In genomic region chr9:66601006-66601405, GRCm38 (mm10) we compare ENCODE assay signal across 22 mouse cellular contexts. TPM values are rescaled to one million over a fixed set of nuclear protein-coding genes. Genes with fewer than 3 reads are reported as not detected.
DNase-seq lines count a peak whose midpoint lies in the region; ATAC-seq and TF ChIP-seq lines count a peak whose summit lies in the region.
"Had no signal": no experiment of that assay in that cellular context is flagged by ENCODE, and none has a peak within 500 bp of the region (broad histone marks: within the 10 kb centered on the region; RNA-seq: fewer than 3 reads in every experiment).

No protein-coding gene starts in this region.

- TF ChIP-seq CTCF in CH12.LX (conservative IDR thresholded peaks at IDR 0.05 in 1 of 2, IDR thresholded peaks at IDR 0.05 in 1 of 2; ENCODE audit: low read depth in 2 of 2, low read length in 2 of 2), result no peak

- TF ChIP-seq RAD21 in CH12.LX (IDR thresholded peaks at IDR 0.05; ENCODE audit: low read depth, low read length), result no peak

- dilution Hi-C loops in CH12.LX (cut with MboI; ENCODE audit: extremely low pct_ligation_motif_present, extremely low pct_unique_long_range_greater_than_20kb, low sequenced_read_pairs), result no loop called here

- H3K79me2 ChIP-seq in CH12.LX (replicated peaks; ENCODE audit: control insufficient read depth, extremely low read depth, insufficient read depth, poor library complexity, severe bottlenecking), result no peaks in the 10 kb centered on the region

- H3K27me3 ChIP-seq in kidney, embryonic 15.5 days, result no peaks in the 10 kb centered on the region
- no peaks in the 10 kb centered on the region for H3K27me3 ChIP-seq in CH12.LX (replicated peaks)
- no peaks in the 10 kb centered on the region for H3K27me3 ChIP-seq in limb, embryonic 10.5 days (ENCODE audit: low read depth, poor library complexity, severe bottlenecking)
- H3K27me3 ChIP-seq: embryonic facial prominence, embryonic 15.5 days; heart, embryonic 15.5 days; midbrain, embryonic 15.5 days had no signal

- H3K4me2 ChIP-seq in kidney, embryonic 15.5 days, result no peak overlapping the region
- H3K4me2 ChIP-seq in CH12.LX (ENCODE audit: insufficient read depth, low read depth, poor library complexity, severe bottlenecking), result no peak overlapping the region
- H3K4me2 ChIP-seq: embryonic facial prominence, embryonic 15.5 days; forebrain, embryonic 12.5 days; heart, embryonic 15.5 days; limb, embryonic 12.5 days; midbrain, embryonic 15.5 days had no signal

- H3K27ac ChIP-seq in kidney, embryonic 15.5 days, result peak overlapping the region; percentile 24; the same call in 1 of the 2 replicates
- H3K27ac ChIP-seq in CH12.LX (ENCODE audit: insufficient read depth, low read depth), result no peak overlapping the region
- H3K27ac ChIP-seq in limb, embryonic 10.5 days, result no peak overlapping the region
- H3K27ac ChIP-seq: embryonic facial prominence, embryonic 15.5 days; forebrain, embryonic 12.5 days; heart, embryonic 15.5 days; hindbrain, embryonic 10.5 days; limb, embryonic 12.5 days; midbrain, embryonic 15.5 days had no signal

- H3K9me3 ChIP-seq in kidney, embryonic 15.5 days (replicated peaks), result no peaks in the 10 kb centered on the region
- no peaks in the 10 kb centered on the region for H3K9me3 ChIP-seq in CH12.LX (replicated peaks; ENCODE audit: low read length)
- H3K9me3 ChIP-seq in limb, embryonic 10.5 days (replicated peaks), result no peaks in the 10 kb centered on the region
- H3K9me3 ChIP-seq: embryonic facial prominence, embryonic 15.5 days; forebrain, embryonic 12.5 days; G1E; heart, embryonic 15.5 days; hindbrain, embryonic 10.5 days; limb, embryonic 12.5 days; midbrain, embryonic 15.5 days had no signal

- H3K4me1 ChIP-seq in kidney, embryonic 15.5 days, result peaks cover 47% of the 10 kb centered on the region
- peaks cover 26 to 70% of the 10 kb centered on the region in 2 experiments for H3K4me1 ChIP-seq in CH12.LX (ENCODE audit: control insufficient read depth in 1 of 2, insufficient read depth in 2 of 2)
- peaks cover 38% of the 10 kb centered on the region for H3K4me1 ChIP-seq in limb, embryonic 10.5 days
- H3K4me1 ChIP-seq: midbrain, embryonic 15.5 days had no signal

- no peak for DNase-seq in kidney, adult 11 months
- DNase-seq in CH12.LX (ENCODE audit: extremely low read depth) (no peak), NIH3T3 (ENCODE audit: low read depth) (peak; percentile 69)
- peak; percentile 25 for DNase-seq in limb, embryonic 10.5 days (ENCODE audit: low spot score)
- DNase-seq in left cerebral cortex, postnatal 10 days (ENCODE audit: extremely low spot score in 1 of 2, low spot score in 2 of 2), result no peak
- no peak for DNase-seq in adrenal gland, postnatal 14 days
- DNase-seq: adrenal gland, adult 8-10 months; cerebellum, adult 8-10 months; gastrocnemius, postnatal 36 days; kidney, adult 8-10 months; layer of hippocampus, postnatal 36 days; lung, adult 2 months; spleen, adult 18-20 months; thymus, postnatal 25 days had no signal

- intact Hi-C loops in left cerebral cortex, postnatal 10 days (cut with DNase I), result no loop called here

- in situ Hi-C loops in CH12.LX (cut with MboI; ENCODE audit: low pct_ligation_motif_present, low pct_unique_long_range_greater_than_20kb, low sequenced_read_pairs), result loop anchor here (25.0 kb wide), 1 partner anchor 314 kb away; no protein-coding TSS in a partner anchor

- no peak for TF ChIP-seq POLR2A in CH12.LX (IDR thresholded peaks at IDR 0.05; ENCODE audit: low read depth, low read length)

- H3K4me3 ChIP-seq in kidney, embryonic 15.5 days (replicated peaks), result no peak overlapping the region
- H3K4me3 ChIP-seq in CH12.LX (replicated peaks in 1 of 3; ENCODE audit: low read depth in 2 of 3, low read length in 2 of 3, poor library complexity in 1 of 3), result no peak overlapping the region
- no peak overlapping the region for H3K4me3 ChIP-seq in limb, embryonic 10.5 days
- H3K4me3 ChIP-seq: embryonic facial prominence, embryonic 15.5 days; forebrain, embryonic 12.5 days; heart, embryonic 15.5 days; hindbrain, embryonic 10.5 days; limb, embryonic 12.5 days; midbrain, embryonic 15.5 days had no signal

- peak; percentile 76 for TF ChIP-seq EP300 in CH12.LX (IDR thresholded peaks at IDR 0.05; ENCODE audit: low read length)

- WGBS in kidney, embryonic 15.5 days, result 64% methylated on average over 2 of the region's 2 CpGs
- WGBS in limb, embryonic 10.5 days, result 63% methylated on average over 2 of the region's 2 CpGs

- no peak overlapping the region for H3K9ac ChIP-seq in kidney, embryonic 15.5 days
- no peak overlapping the region for H3K9ac ChIP-seq in CH12.LX (ENCODE audit: insufficient read depth, low read depth)
- H3K9ac ChIP-seq: embryonic facial prominence, embryonic 15.5 days; forebrain, embryonic 12.5 days; heart, embryonic 15.5 days; limb, embryonic 12.5 days; midbrain, embryonic 15.5 days had no signal

- H3K36me3 ChIP-seq in kidney, embryonic 15.5 days, result no peaks in the 10 kb centered on the region
- H3K36me3 ChIP-seq in CH12.LX (replicated peaks in 1 of 2; ENCODE audit: control insufficient read depth in 1 of 2, insufficient read depth in 1 of 2, low read length in 1 of 2), result no peaks in the 10 kb centered on the region
- H3K36me3 ChIP-seq in limb, embryonic 10.5 days, result no peaks in the 10 kb centered on the region
- H3K36me3 ChIP-seq: embryonic facial prominence, embryonic 15.5 days; forebrain, embryonic 12.5 days; G1E; heart, embryonic 15.5 days; hindbrain, embryonic 10.5 days; limb, embryonic 12.5 days; midbrain, embryonic 15.5 days had no signal

- ATAC-seq in kidney, embryonic 15.5 days (replicated peaks; ENCODE audit: low FRiP score), result no peak
- ATAC-seq: midbrain, embryonic 15.5 days had no signal

TF ChIP-seq in CH12.LX, 34 proteins besides CTCF, POLR2A, EP300 and RAD21:
- no peak for TF ChIP-seq USF2 (conservative IDR thresholded peaks at IDR 0.05; ENCODE audit: low read depth, low read length)
- TF ChIP-seq MAX (IDR thresholded peaks at IDR 0.05; ENCODE audit: low read length), result no peak
- no peak for TF ChIP-seq MXI1 (IDR thresholded peaks at IDR 0.05; ENCODE audit: low read depth, low read length)
- no peak for TF ChIP-seq CHD2 (IDR thresholded peaks at IDR 0.05; ENCODE audit: low read length)
- TF ChIP-seq ZC3H11A (IDR thresholded peaks at IDR 0.05; ENCODE audit: low read depth, low read length), result no peak
- TF ChIP-seq UBTF (IDR thresholded peaks at IDR 0.05; ENCODE audit: low read depth, low read length), result no peak
- peak; percentile 83 for TF ChIP-seq IRF4 (IDR thresholded peaks at IDR 0.05; ENCODE audit: low read depth, low read length)
- TF ChIP-seq ELF1 (IDR thresholded peaks at IDR 0.05; ENCODE audit: low read depth, low read length), result 0 out of 2 replicates have a peak, but pooled peaks have one; percentile 24
- no peak for TF ChIP-seq ETS1 (conservative IDR thresholded peaks at IDR 0.05; ENCODE audit: low read depth, low read length)
- TF ChIP-seq TBP (conservative IDR thresholded peaks at IDR 0.05; ENCODE audit: low read depth, low read length), result no peak
- no peak for TF ChIP-seq E2F4 (IDR thresholded peaks at IDR 0.05; ENCODE audit: insufficient replicate concordance, low read depth, low read length)
- TF ChIP-seq TCF12 (IDR thresholded peaks at IDR 0.05; ENCODE audit: low read depth, low read length), result no peak
- TF ChIP-seq ZNF384 (IDR thresholded peaks at IDR 0.05; ENCODE audit: low read depth, low read length), result no peak
- no peak for TF ChIP-seq GABPA (IDR thresholded peaks at IDR 0.05; ENCODE audit: insufficient replicate concordance, low read depth, low read length)
- TF ChIP-seq PAX5 (IDR thresholded peaks at IDR 0.05; ENCODE audit: low read length), result no peak
- no peak for TF ChIP-seq NELFE (IDR thresholded peaks at IDR 0.05; ENCODE audit: low read depth, low read length)
- 0 out of 2 replicates have a peak, but pooled peaks have one; percentile 55 for TF ChIP-seq RCOR1 (conservative IDR thresholded peaks at IDR 0.05; ENCODE audit: low read depth, low read length)
- TF ChIP-seq JUN (IDR thresholded peaks at IDR 0.05; ENCODE audit: insufficient read depth, low read depth, low read length), result peak; percentile 34
- no peak for TF ChIP-seq KAT2A (IDR thresholded peaks at IDR 0.05; ENCODE audit: insufficient replicate concordance, low read length)
- TF ChIP-seq MAZ (IDR thresholded peaks at IDR 0.05; ENCODE audit: low read depth, low read length), result no peak
- 0 out of 2 replicates have a peak, but pooled peaks have one; percentile 33 for TF ChIP-seq HCFC1 (IDR thresholded peaks at IDR 0.05; ENCODE audit: low read depth, low read length)
- no peak for TF ChIP-seq ZMIZ1 (IDR thresholded peaks at IDR 0.05; ENCODE audit: low read depth, low read length)
- no peak for TF ChIP-seq NRF1 (IDR thresholded peaks at IDR 0.05; ENCODE audit: low read depth, low read length)
- peak; percentile 56; the same call in 1 of the 2 replicates for TF ChIP-seq MAFK (IDR thresholded peaks at IDR 0.05; ENCODE audit: insufficient replicate concordance, low read length)
- TF ChIP-seq SMC3 (IDR thresholded peaks at IDR 0.05; ENCODE audit: low read depth, low read length), result no peak
- no peak for TF ChIP-seq CHD1 (IDR thresholded peaks at IDR 0.05; ENCODE audit: low read depth, low read length)
- TF ChIP-seq SIN3A (IDR thresholded peaks at IDR 0.05; ENCODE audit: low read length), result no peak
- no peak for TF ChIP-seq USF1 (IDR thresholded peaks at IDR 0.05; ENCODE audit: low read depth, low read length)
TF ChIP-seq in CH12.LX: peak in this region for 6.

RNA-seq across cellular contexts. Expression of gene Usp3, which starts 8.1 kb away (rescaled TPM):
- polyA plus RNA-seq in kidney, embryonic 15.5 days (2015; fragmentation: Nextera tagmentation; extraction: Ambion mirVana), result 66.2 and 68.0 TPM in 2 replicates
- total RNA-seq in CH12.LX (2012; rRNA removed) (19.0 and 24.4 TPM in 2 replicates), CH12.LX (2014; rRNA removed) (36.6 and 40.8 TPM in 2 replicates)
- 39.5 and 50.9 TPM in 2 replicates for polyA plus RNA-seq in CH12.LX (2012; ENCODE audit: insufficient read length, low read depth)
- polyA plus RNA-seq in limb, embryonic 10.5 days (2016; fragmentation: Nextera tagmentation; extraction: Ambion mirVana), result 104 and 105 TPM in 2 replicates
- 10 to 100 TPM; 29.5 to 37.2 TPM for total RNA-seq in left cerebral cortex, postnatal 10 days (2021)
- total RNA-seq in adrenal gland, postnatal 14 days (2021), result 40.6 and 46.3 TPM in 2 replicates

Comparison
In these comparisons a context has a peak if more than half of its experiments do, and no peak if none do; other contexts are left out.
1. DNase-seq: peak in NIH3T3 (single experiment) and limb, embryonic 10.5 days (single experiment); none in kidney, adult 11 months (single experiment), CH12.LX (single experiment), left cerebral cortex, postnatal 10 days (0 of 2) and adrenal gland, postnatal 14 days (single experiment).